Mouse (Mus musculus) ES-E14 (cell line): ENCODE measurements around the gene Mgat3.

Experiments used
- CHD2 ChIP-seq: IDR thresholded peaks from 2 replicates; pipeline ENCODE4 v1.6.1; 2014; ENCODE audit warnings: mild to moderate bottlenecking, low read depth, low read length, inconsistent platforms
- HCFC1 ChIP-seq: IDR thresholded peaks from 2 replicates; pipeline ENCODE4 v1.6.1; 2012; ENCODE audit warnings: low read length, inconsistent platforms, borderline replicate concordance; ENCODE audit not compliant: insufficient read depth
- ZC3H11A ChIP-seq: IDR thresholded peaks from 2 replicates; pipeline ENCODE4 v1.6.1; 2012; ENCODE audit warnings: low read depth, mild to moderate bottlenecking, inconsistent platforms, low read length, borderline replicate concordance
- ZNF384 ChIP-seq: IDR thresholded peaks from 2 replicates; pipeline ENCODE4 v1.6.1; 2012; ENCODE audit warnings: low read depth, low read length, inconsistent platforms

GRCm38 (mm10) chr15:80153757-80154156 lies 19.8 kb upstream of the Mgat3 start:
- TF ChIP-seq HCFC1 (no peak), ZC3H11A (no peak), CHD2 (no peak), ZNF384 (no peak)
